Mouse (Mus musculus) liver, embryonic 14.5 days (tissue): Measurements from ENCODE around the gene Nt5c. TPM values are rescaled to one million over a fixed set of nuclear protein-coding genes. Genes with fewer than 3 reads are reported as not detected.
"Not testable (repeated sequence)": the region's sequence is repeated elsewhere in the genome, so short reads cannot be mapped to it uniquely, and the experiment has no call there.

ENCODE experiments used
- ATAC-seq: fragments of 200-750 bp; cut with Nextera tagmentation; 2 replicates; pipeline ENCODE4 v1.8.0; 2017; ENCODE audit warnings: moderate number of reproducible peaks, mild to moderate bottlenecking, moderate library complexity; ENCODE audit not compliant: insufficient read depth
- DNase-seq, 3 experiments: peaks; one replicate each; pipeline ENCODE4 v3.0.0-alpha.2; 2012 to 2013; ENCODE audit warnings: low read depth in 3 of 3, low spot score in 3 of 3
- H3K27ac ChIP-seq: fragments of 300-500 bp; sonication (generic); 2 replicates; pipeline ENCODE4 v1.5.1; 2014; ENCODE audit warnings: moderate library complexity, mild to moderate bottlenecking, control low read depth, inconsistent platforms
- H3K27me3 ChIP-seq: fragments of 300-500 bp; sonication (generic); 2 replicates; pipeline ENCODE4 v1.6.1; 2014; ENCODE audit warnings: mild to moderate bottlenecking, low read length, moderate library complexity; ENCODE audit not compliant: control insufficient read depth, insufficient read depth
- H3K36me3 ChIP-seq: fragments of 300-500 bp; sonication (generic); replicated peaks from 2 replicates; pipeline ENCODE4 v1.6.1; 2014; ENCODE audit warnings: low read depth; ENCODE audit not compliant: control insufficient read depth, insufficient read depth
- H3K4me1 ChIP-seq, 2 experiments: fragments of 200-500 bp in 1 of 2; fragments of 300-500 bp in 1 of 2; sonication (generic) in 1 of 2; replicated peaks; 2 replicates each; pipeline ENCODE4 v1.6.1; 2012 to 2014; ENCODE audit warnings: antibody characterized with exemption in 1 of 2, inconsistent platforms in 1 of 2, low read length in 1 of 2; ENCODE audit not compliant: control insufficient read depth in 2 of 2, insufficient read depth in 2 of 2
- H3K4me2 ChIP-seq: fragments of 300-500 bp; sonication (generic); 2 replicates; pipeline ENCODE4 v1.6.1; 2014; ENCODE audit warnings: low read depth, mild to moderate bottlenecking, control low read depth, moderate library complexity
- H3K4me3 ChIP-seq, 2 experiments: fragments of 200-500 bp in 1 of 2; fragments of 300-500 bp in 1 of 2; sonication (generic) in 1 of 2; 2 replicates each; pipeline ENCODE4 v1.5.1; 2012 to 2014; ENCODE audit warnings: low read depth in 2 of 2, low read length in 2 of 2, mild to moderate bottlenecking in 2 of 2, control low read depth in 1 of 2, inconsistent platforms in 1 of 2, moderate library complexity in 1 of 2; ENCODE audit not compliant: insufficient read depth in 1 of 2
- H3K9ac ChIP-seq: fragments of 300-500 bp; sonication (generic); replicated peaks from 2 replicates; pipeline ENCODE4 v1.6.1; 2014; ENCODE audit warnings: mild to moderate bottlenecking, control low read depth, moderate library complexity
- H3K9me3 ChIP-seq: fragments of 300-500 bp; sonication (generic); 2 replicates; pipeline ENCODE4 v1.6.1; 2016; ENCODE audit warnings: low read length, mixed read lengths; ENCODE audit not compliant: control insufficient read depth
- CTCF ChIP-seq: IDR thresholded peaks from 2 replicates; pipeline ENCODE4 v1.5.1; 2016; ENCODE audit warnings: antibody characterized with exemption, low read depth, control low read depth
- EP300 ChIP-seq: IDR thresholded peaks from 2 replicates; pipeline ENCODE4 v1.6.1; 2016; ENCODE audit warnings: antibody characterized with exemption, low read depth
- WGBS: fragments of 180-500 bp; shearing (Covaris S2); extraction: QIAGEN DNeasy Blood & Tissue Kit; methylation state at CpG from one replicate; pipeline ENCODE4 v1.1.7; 2014; ENCODE audit not compliant: insufficient replicate concordance; 5-methylcytosine and 5-hydroxymethylcytosine counted together
- polyA plus RNA-seq, 2 experiments: library from polyadenylated mRNA; depleted of rRNA in 1 of 2; stranded (reverse) in 1 of 2; unstranded in 1 of 2; fragments of >200 nt; fragmentation: Nextera tagmentation in 1 of 2; extraction: Ambion mirVana in 1 of 2; gene quantifications; 2 replicates each; pipeline versions ENCODE4 v1.2.1 to v1.2.3; 2012 to 2014

Nt5c gene
- polyA plus RNA-seq, 2 experiments, result 31.9 to 50.7 TPM

DNA sequence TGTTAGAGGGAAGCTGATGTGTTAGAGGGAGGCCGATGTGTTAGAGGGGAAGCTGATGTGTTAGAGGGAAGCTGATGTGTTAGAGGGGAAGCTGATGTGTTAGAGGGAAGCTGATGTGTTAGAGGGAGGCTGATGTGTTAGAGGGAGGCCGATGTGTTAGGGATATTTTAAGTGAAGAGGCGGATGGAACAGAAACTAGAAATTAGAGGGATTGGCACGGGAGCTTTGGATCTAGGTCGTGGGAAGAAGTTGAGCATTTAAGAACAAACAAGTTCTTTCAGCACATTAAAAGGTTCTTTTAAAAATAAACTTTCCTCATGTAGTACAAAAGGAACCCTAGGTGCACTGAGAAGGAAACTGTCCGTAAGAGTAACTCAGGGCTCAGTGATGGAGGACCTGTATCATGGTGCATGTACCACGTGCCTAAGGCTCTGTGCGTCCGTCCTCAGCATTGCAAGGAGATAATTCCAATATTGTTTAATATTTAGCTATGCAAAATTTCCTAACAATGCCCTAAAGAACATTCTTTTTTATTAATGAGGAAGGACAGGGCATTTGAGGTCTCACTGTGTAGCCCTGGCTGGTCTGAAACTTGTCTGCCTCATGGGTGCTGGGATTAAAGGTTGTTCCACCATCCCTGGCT lies 13.2 kb downstream of the Nt5c start:
- H3K4me3 ChIP-seq, result no peak overlapping the region
- peaks cover 12 to 18% of the 10 kb centered on the region in 2 experiments for H3K4me1 ChIP-seq
- DNase-seq (no peak), ATAC-seq (no peak)
- 65% methylated on average over 9 of the region's 9 CpGs for WGBS
- no peak overlapping the region for H3K27ac ChIP-seq
- H3K4me2 ChIP-seq, result no peak overlapping the region
- no peaks in the 10 kb centered on the region for H3K27me3 ChIP-seq
- no peaks in the 10 kb centered on the region for H3K36me3 ChIP-seq
- H3K9ac ChIP-seq, result no peak overlapping the region
- no peak for TF ChIP-seq EP300
- H3K9me3 ChIP-seq, result no peaks in the 10 kb centered on the region

DNA sequence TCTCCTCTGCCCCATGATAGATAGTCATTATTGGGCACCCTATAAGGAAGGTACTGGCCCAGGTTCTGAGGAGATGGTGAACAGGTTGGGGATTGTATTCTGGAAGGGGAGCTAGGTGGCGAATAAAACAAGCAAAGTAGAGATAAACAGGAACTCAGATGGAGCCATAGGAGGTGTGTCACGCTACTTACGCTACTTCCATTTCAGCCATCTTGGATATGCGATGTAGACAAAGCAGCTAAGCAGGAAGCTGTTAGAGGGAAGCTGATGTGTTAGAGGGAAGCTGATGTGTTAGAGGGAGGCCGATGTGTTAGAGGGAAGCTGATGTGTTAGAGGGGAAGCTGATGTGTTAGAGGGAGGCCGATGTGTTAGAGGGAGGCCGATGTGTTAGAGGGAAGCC lies 14.3 kb downstream of the Nt5c start:
- not testable (repeated sequence) for H3K9ac ChIP-seq, DNase-seq, H3K9me3 ChIP-seq, H3K4me3 ChIP-seq, H3K27ac ChIP-seq, H3K36me3 ChIP-seq, ATAC-seq, H3K27me3 ChIP-seq
- peaks cover 12 to 20% of the 10 kb centered on the region in 2 experiments for H3K4me1 ChIP-seq
- 45% methylated on average over 7 of the region's 7 CpGs for WGBS
- H3K4me2 ChIP-seq, result peak overlapping the region; percentile 93

DNA sequence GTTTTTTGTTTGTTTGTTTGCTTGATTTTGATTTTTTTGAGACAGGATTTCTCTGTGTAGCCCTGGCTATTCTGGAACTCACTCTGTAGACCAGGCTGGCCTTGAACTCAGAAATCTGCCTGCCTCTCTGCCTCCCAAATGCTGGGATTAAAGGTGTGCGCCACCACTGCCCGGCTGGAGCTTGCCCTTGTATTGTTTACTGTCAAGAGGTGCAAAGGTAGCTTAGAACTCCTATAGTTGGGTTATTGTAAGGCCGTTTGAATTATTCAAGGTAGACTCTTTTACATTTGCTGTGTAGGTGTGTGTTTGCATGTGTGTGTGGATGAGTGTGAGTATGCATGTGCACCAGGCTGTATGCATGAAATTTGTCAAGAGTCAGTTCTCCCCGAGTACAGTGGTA lies 15.0 kb downstream of the Nt5c start:
- Histone ChIP-seq H3K4me2 (peak overlapping the region; percentile 93), H3K4me3 (peak overlapping the region; percentile 1 to 73; a peak in 2 of 4 replicates), H3K4me1 (peaks cover 12 to 20% of the 10 kb centered on the region in 2 experiments)
- not testable (repeated sequence) for DNase-seq, ATAC-seq, H3K9me3 ChIP-seq, H3K27ac ChIP-seq, H3K27me3 ChIP-seq, H3K9ac ChIP-seq, H3K36me3 ChIP-seq
- WGBS, result 69% methylated on average over 4 of the region's 4 CpGs

DNA sequence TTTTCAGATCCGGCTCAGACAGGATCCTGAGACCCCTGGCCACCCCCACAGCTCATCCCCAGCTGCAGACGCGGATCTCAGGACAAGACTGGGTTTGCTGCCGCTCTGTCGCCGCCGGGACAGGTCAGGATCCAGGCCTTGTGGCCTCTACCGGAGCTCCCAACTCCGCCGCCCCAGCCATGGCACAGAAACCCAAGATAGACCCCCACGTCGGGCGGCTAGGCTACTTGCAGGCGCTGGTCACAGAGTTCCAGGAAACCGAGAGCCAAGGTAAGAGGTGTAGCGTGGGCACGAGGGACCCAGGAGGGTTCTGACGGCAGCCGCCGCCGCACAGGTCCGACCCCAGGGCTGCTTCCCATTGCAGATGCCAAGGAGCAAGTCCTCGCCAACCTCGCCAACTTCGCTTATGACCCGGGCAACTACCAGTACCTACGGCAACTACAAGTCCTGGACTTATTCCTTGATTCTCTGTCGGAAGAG lies 15.9 kb downstream of the Nt5c start:
- ATAC-seq (peak; percentile 49), DNase-seq (no peak)
- Histone ChIP-seq H3K27me3 (no peaks in the 10 kb centered on the region), H3K4me2 (peak overlapping the region; percentile 93), H3K4me1 (peaks cover 12 to 20% of the 10 kb centered on the region in 2 experiments), H3K4me3 (peak overlapping the region; percentile 73 to 81), H3K36me3 (no peaks in the 10 kb centered on the region), H3K9me3 (no peaks in the 10 kb centered on the region), H3K9ac (peak overlapping the region; percentile 87), H3K27ac (no peak overlapping the region; the same call in 1 of the 2 replicates)
- TF ChIP-seq CTCF (no peak), EP300 (no peak)
- 2% methylated on average over 28 of the region's 28 CpGs for WGBS

- no peaks in the 10 kb centered on the region for H3K27me3 ChIP-seq
- peak within 1 kb of the TSS; percentile 69 for H3K27ac ChIP-seq
- DNase-seq (peak; percentile 90 to 91 (median 90)), ATAC-seq (peak; percentile 95)
- peak within 1 kb of the TSS; percentile 93 for H3K4me2 ChIP-seq
- no peaks in the 10 kb centered on the region for H3K9me3 ChIP-seq
- 2% methylated on average over 26 of the region's 26 CpGs for WGBS
- H3K4me1 ChIP-seq, result peaks cover 12 to 20% of the 10 kb centered on the region in 2 experiments
- H3K9ac ChIP-seq, result peak within 1 kb of the TSS; percentile 87
- no peaks in the 10 kb centered on the region for H3K36me3 ChIP-seq
- no peak for TF ChIP-seq EP300
- TF ChIP-seq CTCF, result peak; percentile 17; the same call in 1 of the 2 replicates
- peak within 1 kb of the TSS; percentile 73 to 81 for H3K4me3 ChIP-seq
Observed at GRCm38 (mm10) chr11:115475025-115475757, 16.5 kb downstream of the Nt5c start, which contains the start of gene Armc7. Gene Armc7 (plus strand): TSS chr11:115475667.
